In the genomic region with DNA sequence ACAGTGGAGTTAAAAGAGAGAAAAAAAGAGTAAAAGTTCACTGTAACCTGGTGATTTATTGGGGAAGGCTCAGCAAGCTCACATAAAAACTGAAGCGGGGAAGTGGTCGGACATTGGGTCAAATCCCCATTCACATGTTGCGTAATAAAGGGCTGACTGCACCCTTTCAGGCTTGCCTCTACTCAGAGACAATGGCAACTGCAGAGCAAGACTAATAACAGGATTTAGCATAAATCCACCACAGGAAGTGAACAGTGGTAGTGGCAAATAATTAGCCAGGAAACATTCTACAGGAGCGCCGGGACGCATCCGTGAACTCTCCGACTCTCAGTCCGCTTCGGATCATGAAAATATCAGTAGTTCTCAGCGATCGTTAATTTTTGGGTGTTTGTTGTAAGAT, we compare ENCODE assay signal across 7 mouse cellular contexts.
DNase-seq lines count a peak whose midpoint lies in the region; ATAC-seq and TF ChIP-seq lines count a peak whose summit lies in the region.

No protein-coding gene starts in this region.

- no peaks in the 10 kb centered on the region for H3K36me3 ChIP-seq in hindbrain, embryonic 14.5 days (replicated peaks; ENCODE audit: control insufficient read depth, insufficient read depth)
- no peaks in the 10 kb centered on the region for H3K36me3 ChIP-seq in liver, embryonic 12.5 days

- TF ChIP-seq CTCF in bone marrow macrophage, adult 2 months (IDR thresholded peaks at IDR 0.05; ENCODE audit: low read depth, low read length): no peak

- no peaks in the 10 kb centered on the region for H3K27me3 ChIP-seq in hindbrain, embryonic 14.5 days (ENCODE audit: control insufficient read depth, insufficient read depth, low read length)
- H3K27me3 ChIP-seq in liver, embryonic 12.5 days (replicated peaks): 0 out of 2 replicates have a peak, but pooled peaks cover 4% of the 10 kb centered on the region

- 8% methylated on average over 12 of the region's 12 CpGs for WGBS in hindbrain, embryonic 14.5 days
- 30% methylated on average over 12 of the region's 12 CpGs for WGBS in liver, embryonic 12.5 days (ENCODE audit: insufficient replicate concordance)

- peaks cover 13% of the 10 kb centered on the region for H3K4me1 ChIP-seq in bone marrow macrophage, adult 2 months (ENCODE audit: control insufficient read depth, insufficient read depth, low read length)
- peaks cover 12% of the 10 kb centered on the region; the same call in 1 of the 2 replicates for H3K4me1 ChIP-seq in hindbrain, embryonic 14.5 days (replicated peaks; ENCODE audit: control insufficient read depth, insufficient read depth, low read length)
- no peaks in the 10 kb centered on the region for H3K4me1 ChIP-seq in liver, embryonic 12.5 days

- TF ChIP-seq POLR2A in bone marrow macrophage, adult 2 months (IDR thresholded peaks at IDR 0.05; ENCODE audit: borderline replicate concordance, low read depth, low read length): no peak

- peak overlapping the region; percentile 39 for H3K4me3 ChIP-seq in bone marrow macrophage, adult 2 months (ENCODE audit: insufficient read depth, low read length)
- peak overlapping the region; percentile 21 for H3K4me3 ChIP-seq in hindbrain, embryonic 14.5 days (replicated peaks; ENCODE audit: low read length)
- H3K4me3 ChIP-seq in liver, embryonic 12.5 days: no peak overlapping the region

- peak overlapping the region; percentile 53 for H3K4me2 ChIP-seq in hindbrain, embryonic 14.5 days (replicated peaks)
- peak overlapping the region; percentile 37 for H3K4me2 ChIP-seq in liver, embryonic 12.5 days

- peak overlapping the region; percentile 17; the same call in 1 of the 2 replicates for H3K27ac ChIP-seq in bone marrow macrophage, adult 2 months (ENCODE audit: insufficient read depth, low read depth, low read length)
- no peak overlapping the region for H3K27ac ChIP-seq in hindbrain, embryonic 14.5 days
- no peak overlapping the region for H3K27ac ChIP-seq in liver, embryonic 12.5 days

- DNase-seq in Muller cell, postnatal 12 days (ENCODE audit: inconsistent ontology term): peak; percentile 43
- DNase-seq in hindbrain, embryonic 14.5 days (ENCODE audit: low spot score): peak; percentile 46
- peak; percentile 45 for DNase-seq in retina, embryonic 14.5 days (ENCODE audit: low spot score)
- no peak for DNase-seq in urinary bladder, postnatal 4 days (ENCODE audit: low spot score in 2 of 2)
- no peak for DNase-seq in urinary bladder, postnatal 10 days (ENCODE audit: low spot score)

- H3K9me3 ChIP-seq in hindbrain, embryonic 14.5 days (ENCODE audit: control insufficient read depth, low read length): no peaks in the 10 kb centered on the region
- no peaks in the 10 kb centered on the region for H3K9me3 ChIP-seq in liver, embryonic 12.5 days (replicated peaks)

- H3K9ac ChIP-seq in hindbrain, embryonic 14.5 days: no peak overlapping the region; the same call in 1 of the 2 replicates
- H3K9ac ChIP-seq in liver, embryonic 12.5 days: no peak overlapping the region

- peak; percentile 59; the same call in 1 of the 2 replicates for ATAC-seq in hindbrain, embryonic 14.5 days (ENCODE audit: low FRiP score)
- ATAC-seq in liver, embryonic 12.5 days: no peak

Comparison
In these comparisons a context has a peak if more than half of its experiments do, and no peak if none do; other contexts are left out.
1. DNase-seq: peak in Muller cell, postnatal 12 days (single experiment), hindbrain, embryonic 14.5 days (single experiment) and retina, embryonic 14.5 days (single experiment); none in urinary bladder, postnatal 4 days (0 of 2) and urinary bladder, postnatal 10 days (single experiment).